Mouse (Mus musculus) heart, postnatal 0 days (tissue): ENCODE measurements around the gene Cela3a.

Source experiments
- CTCF ChIP-seq: IDR thresholded peaks from 2 replicates; pipeline ENCODE4 v1.5.1; 2016; ENCODE audit warnings: antibody characterized with exemption, control low read depth, low read depth
- EP300 ChIP-seq: IDR thresholded peaks from 2 replicates; pipeline ENCODE4 v1.6.1; 2016; ENCODE audit warnings: antibody characterized with exemption, low read depth

DNA sequence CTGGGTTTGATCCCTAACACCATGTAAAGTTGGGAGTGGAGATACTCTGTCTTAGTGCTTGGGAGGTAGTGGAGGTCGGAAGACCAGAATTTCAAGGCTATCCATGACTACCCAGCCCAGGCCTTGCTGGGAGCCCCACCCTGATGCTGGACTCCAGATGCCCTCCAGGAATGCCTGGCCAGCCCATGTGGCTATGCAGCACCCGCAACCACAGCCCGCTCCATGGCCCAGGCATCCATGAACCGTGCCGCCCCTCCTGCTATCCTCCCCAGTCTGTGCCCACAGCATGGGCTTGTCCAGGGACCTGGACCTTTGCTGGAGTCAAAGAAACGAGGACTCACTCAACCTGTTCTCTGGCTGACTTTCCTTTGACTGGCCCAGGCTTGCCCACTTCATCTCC is 44.8 kb downstream of the Cela3a start:
- TF ChIP-seq CTCF (no peak), EP300 (no peak)
